Mouse (Mus musculus) forebrain, embryonic 16.5 days (tissue): ENCODE measurements at regions not wholly inside any gene's neighbourhood (a gene's known extent, or its start where the extent isn't known, plus 50 kb on each side); places are given as distances from the start of the nearest gene placed in this dataset.

Source experiments
- ATAC-seq: fragments of 200-750 bp; cut with Nextera tagmentation; 2 replicates; pipeline ENCODE4 v1.8.0; 2017; ENCODE audit warnings: mild to moderate bottlenecking, moderate library complexity
- H3K27ac ChIP-seq: fragments of 300-500 bp; sonication (generic); 2 replicates; pipeline ENCODE4 v1.5.1; 2014; ENCODE audit warnings: low read length, control low read depth
- H3K27me3 ChIP-seq: fragments of 300-500 bp; sonication (generic); replicated peaks from 2 replicates; pipeline ENCODE4 v1.6.1; 2014; ENCODE audit warnings: low read length; ENCODE audit not compliant: control insufficient read depth, insufficient read depth
- H3K36me3 ChIP-seq: fragments of 300-500 bp; sonication (generic); 2 replicates; pipeline ENCODE4 v1.6.1; 2014; ENCODE audit not compliant: control insufficient read depth, insufficient read depth
- H3K4me1 ChIP-seq: fragments of 300-500 bp; sonication (generic); replicated peaks from 2 replicates; pipeline ENCODE4 v1.6.1; 2014; ENCODE audit warnings: low read length; ENCODE audit not compliant: control insufficient read depth, insufficient read depth
- H3K4me2 ChIP-seq: fragments of 300-500 bp; sonication (generic); 2 replicates; pipeline ENCODE4 v1.6.1; 2014; ENCODE audit warnings: mild to moderate bottlenecking, low read length, control low read depth
- H3K4me3 ChIP-seq: fragments of 300-500 bp; sonication (generic); replicated peaks from 2 replicates; pipeline ENCODE4 v1.5.1; 2014; ENCODE audit warnings: mild to moderate bottlenecking, low read length, control low read depth
- H3K9ac ChIP-seq: fragments of 300-500 bp; sonication (generic); replicated peaks from 2 replicates; pipeline ENCODE4 v1.6.1; 2014; ENCODE audit warnings: low read depth, low read length, control low read depth
- H3K9me3 ChIP-seq: fragments of 300-500 bp; sonication (generic); 2 replicates; pipeline ENCODE4 v1.6.1; 2016; ENCODE audit warnings: low read length; ENCODE audit not compliant: control insufficient read depth
- WGBS: fragments of 180-500 bp; shearing (Covaris S2); extraction: QIAGEN DNeasy Blood & Tissue Kit; methylation state at CpG from one replicate; pipeline ENCODE4 v1.1.7; 2014; 5-methylcytosine and 5-hydroxymethylcytosine counted together

GRCm38 (mm10) chr16:84661879-84662278 lies 73.7 kb downstream of the Mrpl39 start:
- H3K36me3 ChIP-seq, result no peaks in the 10 kb centered on the region
- ATAC-seq, result no peak
- no peak overlapping the region for H3K27ac ChIP-seq
- no peaks in the 10 kb centered on the region for H3K27me3 ChIP-seq
- H3K4me1 ChIP-seq, result no peaks in the 10 kb centered on the region
- H3K9me3 ChIP-seq, result no peaks in the 10 kb centered on the region
- no peak overlapping the region for H3K4me3 ChIP-seq
- H3K9ac ChIP-seq, result no peak overlapping the region
- whole genome bisulfite sequencing, result 63% methylated on average over 3 of the region's 3 CpGs
- H3K4me2 ChIP-seq, result no peak overlapping the region

DNA sequence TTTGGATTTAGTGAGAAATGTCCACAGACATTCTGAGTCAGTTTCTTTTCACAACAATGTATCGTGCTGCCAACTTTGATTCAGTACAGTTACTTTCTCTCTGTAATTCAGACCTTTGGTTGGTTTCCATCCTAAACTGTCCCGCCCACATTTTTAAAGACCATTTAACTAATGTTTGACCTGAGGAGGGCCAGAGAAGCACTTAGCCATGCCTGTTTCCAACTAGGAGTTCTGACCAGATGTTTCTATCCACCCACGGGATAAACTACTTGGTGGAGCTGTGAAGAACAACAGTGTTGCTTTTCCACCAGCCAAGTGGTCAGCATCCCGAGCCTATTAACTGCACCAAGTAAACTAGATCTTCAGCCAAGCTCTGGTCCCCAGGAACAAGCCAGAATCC lies 72.0 kb downstream of the Mrpl39 start:
- Histone ChIP-seq H3K36me3 (no peaks in the 10 kb centered on the region), H3K4me2 (no peak overlapping the region), H3K4me1 (no peaks in the 10 kb centered on the region), H3K27me3 (no peaks in the 10 kb centered on the region), H3K4me3 (no peak overlapping the region), H3K9ac (no peak overlapping the region), H3K9me3 (no peaks in the 10 kb centered on the region), H3K27ac (no peak overlapping the region)
- no peak for ATAC-seq
- 90% methylated on average over 4 of the region's 4 CpGs for WGBS
